Mouse (Mus musculus) urinary bladder, adult 2 months (tissue): ENCODE results near the gene Hmga2. TPM values are rescaled to one million over a fixed set of nuclear protein-coding genes. Genes with fewer than 3 reads are reported as not detected.
"Not testable (repeated sequence)": the region's sequence is repeated elsewhere in the genome, so short reads cannot be mapped to it uniquely, and the experiment has no call there.

Experiments used
- DNase-seq: peaks from one replicate; pipeline ENCODE4 v3.0.0; 2022; ENCODE audit warnings: low spot score
- polyA plus RNA-seq: library from polyadenylated mRNA; depleted of rRNA; stranded (reverse); fragments of >200 nt; gene quantifications from 2 replicates; pipeline ENCODE4 v1.2.3, GENCODE M21; 2012; rRNA removed

Gene Hmga2
- polyA plus RNA-seq, 1 experiment = not detected

DNA sequence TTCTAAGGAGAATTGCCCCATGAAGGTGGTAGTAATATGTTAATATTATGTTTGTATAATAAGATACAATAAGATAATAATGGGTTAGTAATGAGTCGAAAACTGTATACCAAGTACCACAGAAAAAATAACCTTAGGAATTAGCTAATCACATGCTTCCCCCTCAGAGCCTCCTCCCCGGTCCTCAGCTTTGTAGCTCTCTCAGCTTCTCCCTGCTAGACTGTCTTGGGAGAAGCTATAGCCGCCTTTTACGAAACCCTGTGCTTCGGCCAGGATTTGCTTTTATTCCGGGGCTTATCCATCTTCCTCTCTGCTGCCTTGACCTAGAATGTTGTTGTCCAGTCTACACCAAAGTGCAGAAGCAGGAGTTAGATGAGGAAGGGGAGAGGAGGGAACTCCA is 130.9 kb downstream of the Hmga2 start:
- DNase-seq = no peak

DNA sequence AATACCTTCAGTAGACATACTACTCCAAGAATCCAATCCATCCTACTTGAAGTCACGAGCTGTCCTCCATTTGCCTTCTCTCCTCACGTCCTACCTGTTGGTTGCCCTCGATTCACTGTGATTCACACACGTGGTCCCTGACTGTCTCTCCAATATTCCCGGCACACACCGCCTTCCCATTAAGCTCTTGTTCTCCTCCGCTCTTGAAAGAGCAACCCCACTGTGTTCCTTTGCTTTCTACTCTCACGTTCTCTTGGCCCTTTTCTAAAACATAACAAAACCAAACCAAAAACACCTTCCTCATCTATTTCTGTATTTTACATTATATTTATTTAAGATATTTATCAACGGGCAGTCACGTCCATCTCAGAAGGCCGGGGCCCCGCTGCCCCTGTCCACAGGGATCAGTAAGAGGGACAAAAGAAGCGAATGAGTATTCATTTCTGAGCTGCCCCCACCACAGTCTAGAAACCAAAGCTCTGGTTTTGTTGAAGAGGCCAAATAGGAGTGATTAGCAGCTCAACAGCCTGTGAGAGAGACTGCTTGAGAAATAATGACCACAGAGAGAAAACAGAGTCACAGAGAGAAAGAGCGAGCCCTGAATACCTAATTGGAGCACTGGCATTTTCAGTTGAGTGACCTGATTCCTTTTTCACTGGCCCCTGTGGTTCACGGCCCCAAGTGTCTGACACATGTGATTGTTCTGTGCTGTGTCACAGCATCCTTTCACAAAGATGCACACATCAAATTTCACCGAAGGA is 131.5 kb downstream of the Hmga2 start:
- DNase-seq = no peak

DNA sequence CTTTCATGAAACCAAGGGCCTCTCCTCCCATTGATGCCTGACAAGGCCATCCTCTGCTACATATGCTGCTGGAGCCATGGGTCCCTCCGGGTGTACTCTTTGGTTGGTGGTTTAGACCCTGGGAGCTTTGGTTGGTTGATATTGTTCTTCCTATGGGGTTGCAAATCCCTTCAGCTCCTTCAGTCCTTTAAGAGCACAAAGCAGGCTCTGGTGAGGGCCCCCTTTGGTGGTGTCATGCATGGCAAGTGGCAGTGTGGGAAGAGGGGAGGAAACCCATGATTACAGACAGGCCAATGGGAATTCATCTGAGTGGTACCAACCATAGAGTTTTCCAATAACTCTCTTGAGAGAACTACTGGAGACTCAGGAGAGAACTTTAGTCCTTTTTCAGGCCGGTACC is 136.4 kb downstream of the Hmga2 start:
- not testable (repeated sequence) for DNase-seq

- no peak for DNase-seq
Observed at GRCm38 (mm10) chr10:120339324-120339723, 136.9 kb downstream of the Hmga2 start.

GRCm38 (mm10) chr10:120338841-120339240 is 137.4 kb downstream of the Hmga2 start:
- no peak for DNase-seq

DNA sequence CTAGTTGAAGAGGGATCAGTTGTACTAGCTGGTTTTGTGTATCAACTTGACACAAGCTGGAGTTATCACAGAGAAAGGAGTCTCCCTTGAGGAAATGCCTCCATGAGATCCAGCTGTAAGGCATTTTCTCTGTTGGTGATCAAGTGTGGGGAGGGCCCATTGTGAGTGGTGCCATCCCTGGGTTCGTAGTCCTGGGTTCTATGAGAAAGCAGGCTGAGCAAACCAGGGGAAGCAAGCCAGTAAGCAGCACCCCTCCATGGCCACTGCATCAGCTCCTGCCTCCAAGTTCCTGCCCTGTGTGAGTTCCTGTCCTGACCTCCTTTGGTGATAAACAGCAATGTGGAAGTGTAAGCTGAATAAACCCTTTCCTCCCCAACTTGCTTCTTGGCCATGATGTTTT is 137.8 kb downstream of the Hmga2 start:
- not testable (repeated sequence) for DNase-seq

GRCm38 (mm10) chr10:120327946-120328345 is 148.3 kb downstream of the Hmga2 start:
- no peak for DNase-seq

- DNase-seq = no peak
Observed at GRCm38 (mm10) chr10:120323584-120324203, 152.6 kb downstream of the Hmga2 start.

- no peak for DNase-seq
Observed at GRCm38 (mm10) chr10:120322815-120323214, 153.5 kb downstream of the Hmga2 start.

DNA sequence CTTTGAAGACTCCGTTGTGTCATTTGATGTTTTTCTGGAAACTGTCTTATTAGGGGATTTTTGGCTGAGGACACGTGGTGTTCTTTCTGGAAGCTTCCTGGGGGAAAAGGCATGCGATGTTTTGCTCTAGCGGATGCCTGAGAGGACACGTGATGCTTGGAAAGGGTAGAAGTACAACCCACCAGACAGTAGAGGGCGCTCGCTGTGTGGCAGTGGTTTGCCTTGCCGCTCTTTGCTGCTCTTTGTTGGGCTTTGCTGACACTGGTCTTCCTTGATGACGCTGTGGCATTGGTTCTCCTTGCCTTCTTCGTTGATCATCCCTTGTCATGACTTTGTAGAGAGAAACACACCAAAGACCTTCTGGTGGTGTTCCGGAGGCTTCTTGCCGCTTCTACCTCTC is 156.7 kb downstream of the Hmga2 start:
- no peak for DNase-seq

Other genes with a start within 250 kb of the Hmga2 start
- 56.9 and 59.8 TPM in 2 replicates for gene Llph, start 249.4 kb downstream of the Hmga2 start, polyA plus RNA-seq